Mouse (Mus musculus): ENCODE results near the gene Pigh. TPM values are rescaled to one million over a fixed set of nuclear protein-coding genes. Genes with fewer than 3 reads are reported as not detected.

Gene Pigh
- polyA plus RNA-seq (2015; fragmentation: Nextera tagmentation; extraction: Ambion mirVana) = 18.5 and 21.6 TPM in 2 replicates

DNA sequence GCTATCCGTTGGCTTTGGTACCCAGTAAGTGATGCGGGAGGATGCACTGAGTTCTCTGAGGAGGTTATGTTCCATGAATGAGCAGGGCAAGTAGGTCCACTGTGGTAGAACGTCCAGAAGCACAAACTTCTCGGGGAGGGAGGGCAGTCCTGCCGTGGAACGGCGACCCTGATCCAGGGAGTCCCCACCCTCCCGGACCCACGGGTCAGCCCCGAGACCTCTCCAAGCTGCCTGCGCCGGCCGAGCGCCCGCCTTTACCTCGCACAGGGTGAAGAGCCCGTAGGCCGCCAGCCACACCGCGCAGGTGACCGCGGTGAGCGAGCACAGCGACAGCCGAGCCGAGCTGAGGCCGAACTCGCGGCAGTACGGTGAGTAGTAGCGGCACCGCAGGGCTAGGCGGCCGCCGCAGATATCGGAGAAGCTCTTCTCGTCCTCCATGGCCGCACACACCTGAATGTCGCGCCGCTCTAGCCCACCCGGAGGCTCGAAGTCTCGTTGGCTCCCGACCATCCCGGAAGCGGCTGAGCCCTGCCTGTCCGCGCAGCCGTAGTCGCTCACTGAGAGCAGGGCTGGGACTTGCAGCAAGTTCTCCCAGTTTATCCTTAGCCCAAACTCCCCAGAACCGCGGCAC is at the start of gene Pigh:
Gene Pigh, minus strand, starts transcription at position 470 of the 631 bp plus-strand sequence.
- ATAC-seq (replicated peaks) = peak; percentile 99
- H3K9ac ChIP-seq (replicated peaks) = peak within 1 kb of the TSS; percentile 95
- H3K9me3 ChIP-seq = no peaks in the 10 kb centered on the region
- peak within 1 kb of the TSS; percentile 42; the same call in 1 of the 2 replicates for H3K27ac ChIP-seq (replicated peaks)
- no peaks in the 10 kb centered on the region for H3K36me3 ChIP-seq
- WGBS = under 1% methylated on average over 53 of the region's 53 CpGs
- peaks cover 11% of the 10 kb centered on the region for H3K4me1 ChIP-seq
- H3K4me2 ChIP-seq (replicated peaks) = peak within 1 kb of the TSS; percentile 68
- H3K27me3 ChIP-seq = no peaks in the 10 kb centered on the region
- H3K4me3 ChIP-seq = peak within 1 kb of the TSS; percentile 88

GRCm38 (mm10) chr12:79138999-79139398 is 49.5 kb upstream of the Pigh start:
- ATAC-seq (replicated peaks) = no peak
- Histone ChIP-seq H3K4me3 (no peak overlapping the region), H3K27me3 (no peaks in the 10 kb centered on the region), H3K4me1 (no peaks in the 10 kb centered on the region), H3K36me3 (no peaks in the 10 kb centered on the region), H3K4me2 (replicated peaks) (no peak overlapping the region), H3K27ac (replicated peaks) (no peak overlapping the region), H3K9ac (replicated peaks) (no peak overlapping the region), H3K9me3 (no peaks in the 10 kb centered on the region)

DNA sequence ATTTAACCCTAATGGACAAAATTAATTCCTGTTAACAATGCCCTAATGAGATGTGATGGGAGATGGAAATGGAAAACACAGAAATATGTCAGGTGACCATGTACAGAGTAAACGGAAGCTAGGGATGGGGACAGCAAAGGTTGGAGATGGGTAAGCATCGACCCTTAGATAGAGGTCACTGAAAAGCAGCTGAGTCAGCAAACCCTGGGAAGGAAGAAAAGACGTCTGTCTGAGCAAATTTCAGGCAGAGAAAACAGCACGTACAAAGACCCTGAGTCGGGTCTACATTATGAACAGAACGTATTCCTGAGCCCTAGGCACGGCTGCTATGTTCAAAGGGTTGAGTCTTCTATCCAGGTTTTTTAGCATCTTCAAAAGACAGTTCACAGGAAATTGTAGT is 47.5 kb upstream of the Pigh start:
- 78% methylated on average over 7 of the region's 7 CpGs for WGBS
- no peak overlapping the region for H3K4me3 ChIP-seq
- no peak for ATAC-seq (replicated peaks)
- H3K27ac ChIP-seq (replicated peaks) = no peak overlapping the region
- no peak overlapping the region for H3K4me2 ChIP-seq (replicated peaks)
- no peaks in the 10 kb centered on the region for H3K36me3 ChIP-seq
- H3K27me3 ChIP-seq = peaks cover 4% of the 10 kb centered on the region; the same call in 1 of the 2 replicates
- H3K9ac ChIP-seq (replicated peaks) = no peak overlapping the region
- H3K9me3 ChIP-seq = no peaks in the 10 kb centered on the region
- no peaks in the 10 kb centered on the region for H3K4me1 ChIP-seq

DNA sequence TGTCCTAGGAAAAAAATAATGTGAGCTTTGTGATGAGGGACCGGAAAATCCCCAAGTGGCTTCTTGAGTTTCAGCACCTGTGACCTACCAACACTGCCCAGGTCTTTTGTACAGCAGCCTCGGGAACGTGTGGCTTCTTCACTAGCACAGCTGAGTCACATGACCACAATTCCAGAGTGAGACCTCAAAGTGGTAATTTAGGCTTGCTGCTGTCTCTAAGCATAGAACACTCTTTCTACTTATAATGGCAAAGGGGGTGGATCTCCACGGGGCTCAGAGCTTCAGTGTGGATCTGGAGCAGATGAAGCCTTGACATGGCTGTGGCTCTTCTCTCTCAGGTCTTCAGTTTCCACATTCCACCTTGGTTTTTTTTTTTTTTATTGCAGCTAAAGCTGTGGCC is 45.7 kb upstream of the Pigh start:
- Histone ChIP-seq H3K36me3 (no peaks in the 10 kb centered on the region), H3K27ac (replicated peaks) (no peak overlapping the region), H3K27me3 (peaks cover 14% of the 10 kb centered on the region; the same call in 1 of the 2 replicates), H3K9ac (replicated peaks) (no peak overlapping the region), H3K9me3 (no peaks in the 10 kb centered on the region), H3K4me3 (no peak overlapping the region), H3K4me2 (replicated peaks) (no peak overlapping the region), H3K4me1 (peaks cover 7% of the 10 kb centered on the region)
- WGBS = 43% methylated on average over 4 of the region's 4 CpGs
- no peak for ATAC-seq (replicated peaks)

DNA sequence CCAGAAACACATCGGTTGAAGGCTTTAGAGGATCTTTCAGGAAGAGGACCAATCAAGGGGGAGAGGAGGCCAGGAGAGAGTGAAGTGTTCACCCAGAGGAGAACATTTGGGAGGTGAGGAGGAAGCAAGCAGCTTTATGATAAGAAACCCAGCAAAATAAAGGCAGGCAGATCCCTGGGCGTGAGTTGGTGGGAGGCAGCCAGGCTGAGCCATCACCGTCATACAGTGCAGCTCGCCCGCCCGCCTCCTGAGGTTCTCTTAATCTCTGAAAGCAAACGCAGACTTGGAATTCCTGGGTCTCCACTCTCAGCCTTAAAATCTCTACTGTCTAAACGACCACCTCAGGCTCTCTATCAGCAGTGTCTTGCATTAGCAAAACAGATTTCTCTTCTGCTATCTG is 45.2 kb upstream of the Pigh start:
- WGBS = 37% methylated on average over 8 of the region's 8 CpGs

GRCm38 (mm10) chr12:79131706-79132460 is 42.4 kb upstream of the Pigh start:
- WGBS = 26% methylated on average over 5 of the region's 5 CpGs
- H3K9me3 ChIP-seq = no peaks in the 10 kb centered on the region
- ATAC-seq (replicated peaks) = no peak

More for the DNA sequence above, 45.2 kb upstream of the Pigh start:
- no peaks in the 10 kb centered on the region for H3K36me3 ChIP-seq
- H3K9ac ChIP-seq (replicated peaks) = no peak overlapping the region
- H3K27ac ChIP-seq (replicated peaks) = no peak overlapping the region
- ATAC-seq (replicated peaks) = no peak
- H3K4me1 ChIP-seq = peaks cover 7% of the 10 kb centered on the region
- no peak overlapping the region for H3K4me2 ChIP-seq (replicated peaks)
- H3K4me3 ChIP-seq = no peak overlapping the region
- peaks cover 14% of the 10 kb centered on the region; the same call in 1 of the 2 replicates for H3K27me3 ChIP-seq
- no peaks in the 10 kb centered on the region for H3K9me3 ChIP-seq

GRCm38 (mm10) chr12:79131178-79131675 is 41.8 kb upstream of the Pigh start:
- H3K9me3 ChIP-seq = no peaks in the 10 kb centered on the region
- peaks cover 14% of the 10 kb centered on the region; the same call in 1 of the 2 replicates for H3K27me3 ChIP-seq
- H3K27ac ChIP-seq (replicated peaks) = 0 out of 2 replicates have a peak overlapping the region, but pooled peaks have one; percentile 1
- peak overlapping the region; percentile 46 for H3K4me3 ChIP-seq
- H3K4me1 ChIP-seq = peaks cover 7% of the 10 kb centered on the region
- H3K9ac ChIP-seq (replicated peaks) = peak overlapping the region; percentile 52
- peak; percentile 33 for ATAC-seq (replicated peaks)
- H3K4me2 ChIP-seq (replicated peaks) = peak overlapping the region; percentile 79
- whole genome bisulfite sequencing = 1% methylated on average over 22 of the region's 22 CpGs
- no peaks in the 10 kb centered on the region for H3K36me3 ChIP-seq

More at GRCm38 (mm10) chr12:79131706-79132460, 42.4 kb upstream of the Pigh start:
- peaks cover 7% of the 10 kb centered on the region for H3K4me1 ChIP-seq
- no peak overlapping the region for H3K27ac ChIP-seq (replicated peaks)
- peak overlapping the region; percentile 79 for H3K4me2 ChIP-seq (replicated peaks)
- H3K4me3 ChIP-seq = peak overlapping the region; percentile 46
- no peaks in the 10 kb centered on the region for H3K36me3 ChIP-seq
- H3K27me3 ChIP-seq = peaks cover 14% of the 10 kb centered on the region; the same call in 1 of the 2 replicates
- peak overlapping the region; percentile 52 for H3K9ac ChIP-seq (replicated peaks)

- under 1% methylated on average over 47 of the region's 47 CpGs for WGBS
- peak; percentile 98 for ATAC-seq (replicated peaks)
- peak within 1 kb of the TSS; percentile 52 for H3K9ac ChIP-seq (replicated peaks)
- peak within 1 kb of the TSS; percentile 79 for H3K4me2 ChIP-seq (replicated peaks)
- no peaks in the 10 kb centered on the region for H3K36me3 ChIP-seq
- peak within 1 kb of the TSS; percentile 46 for H3K4me3 ChIP-seq
- H3K9me3 ChIP-seq = no peaks in the 10 kb centered on the region
- peak within 1 kb of the TSS; percentile 1; the same call in 1 of the 2 replicates for H3K27ac ChIP-seq (replicated peaks)
- H3K4me1 ChIP-seq = peaks cover 7% of the 10 kb centered on the region
- H3K27me3 ChIP-seq = peaks cover 14% of the 10 kb centered on the region; the same call in 1 of the 2 replicates
Observed at GRCm38 (mm10) chr12:79130299-79131177, 41.1 kb upstream of the Pigh start, which contains the start of gene Arg2. Gene Arg2, plus strand, starts transcription at chr12:79130777.

- WGBS = 30% methylated on average over 3 of the region's 3 CpGs
- no peak overlapping the region for H3K9ac ChIP-seq (replicated peaks)
- H3K27me3 ChIP-seq = no peaks in the 10 kb centered on the region
- ATAC-seq (replicated peaks) = no peak
- no peaks in the 10 kb centered on the region for H3K4me1 ChIP-seq
- no peak overlapping the region for H3K4me2 ChIP-seq (replicated peaks)
- H3K4me3 ChIP-seq = no peak overlapping the region
- H3K36me3 ChIP-seq = no peaks in the 10 kb centered on the region
- no peak overlapping the region for H3K27ac ChIP-seq (replicated peaks)
- no peaks in the 10 kb centered on the region for H3K9me3 ChIP-seq
Observed at GRCm38 (mm10) chr12:79122820-79123219, 33.4 kb upstream of the Pigh start.

DNA sequence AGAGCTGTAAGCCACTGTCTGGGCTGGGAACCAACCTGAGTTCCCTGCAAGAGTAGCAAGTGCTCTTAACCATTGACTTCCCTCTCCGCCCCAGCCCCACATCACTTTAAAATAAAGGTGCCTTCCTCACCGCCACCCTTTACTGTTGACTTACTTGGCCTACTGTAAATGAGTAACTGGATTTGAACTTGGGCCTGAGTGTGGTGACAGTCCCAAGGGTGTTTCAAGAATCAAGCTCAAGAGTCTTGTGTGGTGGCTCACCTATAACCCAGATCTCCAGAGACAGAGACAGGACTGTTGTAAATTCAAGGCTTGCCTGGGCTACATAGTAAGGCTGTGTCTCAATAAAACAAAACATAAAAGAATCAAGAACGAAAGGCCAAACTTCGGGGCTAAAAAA is 29.5 kb upstream of the Pigh start:
- no peak overlapping the region for H3K9ac ChIP-seq (replicated peaks)
- no peak for ATAC-seq (replicated peaks)
- WGBS = 92% methylated on average over 4 of the region's 4 CpGs
- H3K27me3 ChIP-seq = no peaks in the 10 kb centered on the region
- no peak overlapping the region for H3K4me3 ChIP-seq
- H3K36me3 ChIP-seq = no peaks in the 10 kb centered on the region
- H3K27ac ChIP-seq (replicated peaks) = no peak overlapping the region
- no peaks in the 10 kb centered on the region for H3K9me3 ChIP-seq
- no peaks in the 10 kb centered on the region for H3K4me1 ChIP-seq
- H3K4me2 ChIP-seq (replicated peaks) = no peak overlapping the region

- Histone ChIP-seq H3K36me3 (no peaks in the 10 kb centered on the region), H3K4me3 (no peak overlapping the region), H3K4me1 (no peaks in the 10 kb centered on the region), H3K9me3 (no peaks in the 10 kb centered on the region), H3K27me3 (no peaks in the 10 kb centered on the region), H3K27ac (replicated peaks) (no peak overlapping the region), H3K9ac (replicated peaks) (no peak overlapping the region), H3K4me2 (replicated peaks) (no peak overlapping the region)
- 92% methylated on average over 5 of the region's 5 CpGs for WGBS
- no peak for ATAC-seq (replicated peaks)
Observed at GRCm38 (mm10) chr12:79105312-79105711, 15.9 kb upstream of the Pigh start.
